Mouse (Mus musculus): Measurements from ENCODE around the gene Peli1. TPM values are rescaled to one million over a fixed set of nuclear protein-coding genes. Genes with fewer than 3 reads are reported as not detected.

The Peli1 gene
- polyA plus RNA-seq, 1 experiment: not detected

GRCm38 (mm10) chr11:21060386-21061074 lies 30.6 kb upstream of the Peli1 start:
- Histone ChIP-seq H3K4me1 (ENCODE audit: control insufficient read depth, insufficient read depth, low read length) (peaks cover 7% of the 10 kb centered on the region), H3K4me3 (ENCODE audit: insufficient read depth, low read depth, low read length) (no peak overlapping the region), H3K27ac (ENCODE audit: insufficient read depth, low read depth, low read length) (no peak overlapping the region)
- 63% methylated on average over 7 of the region's 7 CpGs for WGBS
- TF ChIP-seq CTCF (IDR thresholded peaks at IDR 0.05; ENCODE audit: insufficient read depth, low read depth, low read length) (no peak), POLR2A (IDR thresholded peaks at IDR 0.05; ENCODE audit: insufficient read depth, low read depth, low read length) (no peak)

DNA sequence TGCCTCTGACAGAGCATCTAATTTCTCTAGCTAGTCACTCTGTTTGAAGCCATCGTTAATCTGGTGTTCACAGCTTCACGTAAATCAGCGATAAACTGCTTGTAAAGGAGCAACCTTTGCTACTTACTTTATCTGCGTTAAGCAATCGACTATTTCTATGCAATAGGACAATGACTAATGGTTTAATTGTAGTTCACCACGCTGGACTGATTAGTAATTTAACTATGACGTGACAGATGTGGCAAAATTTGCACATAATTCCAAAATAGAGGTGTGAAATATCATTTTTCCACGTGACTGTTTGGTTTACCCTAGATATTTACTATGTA lies 30.1 kb upstream of the Peli1 start:
- TF ChIP-seq POLR2A (IDR thresholded peaks at IDR 0.05; ENCODE audit: insufficient read depth, low read depth, low read length) (no peak), CTCF (IDR thresholded peaks at IDR 0.05; ENCODE audit: insufficient read depth, low read depth, low read length) (no peak)
- no peak overlapping the region for H3K27ac ChIP-seq (ENCODE audit: insufficient read depth, low read depth, low read length)
- WGBS: 37% methylated on average over 8 of the region's 8 CpGs

DNA sequence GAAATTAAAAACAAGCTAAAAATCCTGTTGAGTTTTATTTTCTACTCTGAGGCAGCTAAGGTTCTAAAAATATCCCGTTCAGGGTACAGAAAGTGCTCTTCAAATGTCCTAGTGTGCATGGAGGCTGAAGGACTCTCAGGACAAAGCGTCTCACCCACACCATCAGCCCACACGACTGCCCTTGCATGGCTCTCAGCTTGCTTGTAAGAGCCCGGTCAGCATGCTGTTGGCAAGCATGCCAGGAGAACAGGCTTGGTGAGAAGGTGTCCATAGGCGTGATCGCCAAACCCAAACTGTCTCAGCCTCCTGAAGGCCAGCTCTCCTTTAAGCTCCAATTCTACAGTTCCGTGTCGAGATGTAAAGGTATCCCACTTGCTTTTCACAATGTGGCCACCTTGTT lies 29.7 kb upstream of the Peli1 start:
- H3K4me1 ChIP-seq (ENCODE audit: control insufficient read depth, insufficient read depth, low read length): peaks cover 7% of the 10 kb centered on the region
- TF ChIP-seq CTCF (IDR thresholded peaks at IDR 0.05; ENCODE audit: insufficient read depth, low read depth, low read length) (no peak), POLR2A (IDR thresholded peaks at IDR 0.05; ENCODE audit: insufficient read depth, low read depth, low read length) (no peak)
- no peak overlapping the region for H3K4me3 ChIP-seq (ENCODE audit: insufficient read depth, low read depth, low read length)
- 67% methylated on average over 8 of the region's 8 CpGs for WGBS
- peak overlapping the region; percentile 67; the same call in 1 of the 2 replicates for H3K27ac ChIP-seq (ENCODE audit: insufficient read depth, low read depth, low read length)

More for the DNA sequence above, 30.1 kb upstream of the Peli1 start:
- Histone ChIP-seq H3K4me3 (ENCODE audit: insufficient read depth, low read depth, low read length) (no peak overlapping the region), H3K4me1 (ENCODE audit: control insufficient read depth, insufficient read depth, low read length) (peaks cover 7% of the 10 kb centered on the region)

DNA sequence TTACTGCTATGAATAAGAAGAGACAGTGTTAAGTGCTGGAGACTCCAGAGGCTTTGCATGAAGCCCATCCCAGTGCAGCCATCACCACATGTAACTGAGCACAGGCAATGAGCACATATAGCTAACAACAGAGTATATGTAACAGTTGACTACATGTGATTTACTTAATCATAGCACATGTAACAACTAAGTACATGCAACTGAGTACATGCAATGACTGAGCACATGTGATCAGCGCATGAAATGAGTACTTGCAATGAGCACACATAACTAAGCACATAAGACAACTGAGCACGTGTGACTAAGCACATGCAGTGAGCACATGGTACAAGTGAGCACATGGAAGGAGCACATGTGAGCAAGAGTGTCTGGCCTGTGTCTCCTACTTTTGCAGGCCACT lies 29.0 kb upstream of the Peli1 start:
- Histone ChIP-seq H3K4me1 (ENCODE audit: control insufficient read depth, insufficient read depth, low read length) (peaks cover 7% of the 10 kb centered on the region), H3K27ac (ENCODE audit: insufficient read depth, low read depth, low read length) (no peak overlapping the region), H3K4me3 (ENCODE audit: insufficient read depth, low read depth, low read length) (no peak overlapping the region)
- WGBS: 99% methylated on average over 2 of the region's 2 CpGs
- no peak for TF ChIP-seq CTCF (IDR thresholded peaks at IDR 0.05; ENCODE audit: insufficient read depth, low read depth, low read length)
- no peak for TF ChIP-seq POLR2A (IDR thresholded peaks at IDR 0.05; ENCODE audit: insufficient read depth, low read depth, low read length)

GRCm38 (mm10) chr11:21063271-21063670 lies 27.8 kb upstream of the Peli1 start:
- no peak for TF ChIP-seq CTCF (IDR thresholded peaks at IDR 0.05; ENCODE audit: insufficient read depth, low read depth, low read length)
- no peak for TF ChIP-seq POLR2A (IDR thresholded peaks at IDR 0.05; ENCODE audit: insufficient read depth, low read depth, low read length)
- peaks cover 7% of the 10 kb centered on the region for H3K4me1 ChIP-seq (ENCODE audit: control insufficient read depth, insufficient read depth, low read length)
- WGBS: 94% methylated on average over 3 of the region's 3 CpGs

GRCm38 (mm10) chr11:21079400-21079799 lies 11.7 kb upstream of the Peli1 start:
- H3K4me1 ChIP-seq (ENCODE audit: control insufficient read depth, insufficient read depth, low read length): no peaks in the 10 kb centered on the region
- no peak for TF ChIP-seq POLR2A (IDR thresholded peaks at IDR 0.05; ENCODE audit: insufficient read depth, low read depth, low read length)
- no peak for TF ChIP-seq CTCF (IDR thresholded peaks at IDR 0.05; ENCODE audit: insufficient read depth, low read depth, low read length)
- H3K27ac ChIP-seq (ENCODE audit: insufficient read depth, low read depth, low read length): no peak overlapping the region
- H3K4me3 ChIP-seq (ENCODE audit: insufficient read depth, low read depth, low read length): no peak overlapping the region
- 84% methylated on average over 2 of the region's 2 CpGs for WGBS

More at GRCm38 (mm10) chr11:21063271-21063670, 27.8 kb upstream of the Peli1 start:
- Histone ChIP-seq H3K4me3 (ENCODE audit: insufficient read depth, low read depth, low read length) (no peak overlapping the region), H3K27ac (ENCODE audit: insufficient read depth, low read depth, low read length) (no peak overlapping the region)

- 72% methylated on average over 3 of the region's 3 CpGs for WGBS
- no peak for TF ChIP-seq POLR2A (IDR thresholded peaks at IDR 0.05; ENCODE audit: insufficient read depth, low read depth, low read length)
- no peak for TF ChIP-seq CTCF (IDR thresholded peaks at IDR 0.05; ENCODE audit: insufficient read depth, low read depth, low read length)
- H3K27ac ChIP-seq (ENCODE audit: insufficient read depth, low read depth, low read length): no peak overlapping the region
These were observed 11.2 kb upstream of the Peli1 start for GRCm38 (mm10) chr11:21079851-21080362.

GRCm38 (mm10) chr11:21081169-21081568 lies 9.9 kb upstream of the Peli1 start:
- no peak overlapping the region for H3K27ac ChIP-seq (ENCODE audit: insufficient read depth, low read depth, low read length)
- TF ChIP-seq CTCF (IDR thresholded peaks at IDR 0.05; ENCODE audit: insufficient read depth, low read depth, low read length): no peak
- TF ChIP-seq POLR2A (IDR thresholded peaks at IDR 0.05; ENCODE audit: insufficient read depth, low read depth, low read length): no peak

More at GRCm38 (mm10) chr11:21079851-21080362, 11.2 kb upstream of the Peli1 start:
- no peaks in the 10 kb centered on the region for H3K4me1 ChIP-seq (ENCODE audit: control insufficient read depth, insufficient read depth, low read length)
- H3K4me3 ChIP-seq (ENCODE audit: insufficient read depth, low read depth, low read length): no peak overlapping the region

DNA sequence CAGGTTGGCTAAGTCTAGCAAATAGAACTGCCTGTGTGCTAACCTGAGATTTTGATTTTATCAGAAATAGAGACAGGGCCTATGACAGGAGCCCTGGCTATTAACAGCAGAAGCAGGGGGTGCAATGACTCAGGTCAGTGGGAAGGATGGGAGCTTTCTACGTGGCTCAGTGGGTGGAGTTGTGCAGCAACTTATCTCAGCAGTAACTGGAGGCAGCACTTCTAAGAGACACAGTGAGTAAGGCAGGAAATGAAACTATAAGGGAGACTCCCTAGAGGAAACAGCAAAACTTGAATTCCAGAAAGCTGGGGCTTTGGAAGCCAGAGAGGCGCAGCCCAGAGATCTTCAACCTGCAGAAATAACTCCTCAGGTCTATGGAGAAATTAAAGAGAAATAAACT lies 8.4 kb upstream of the Peli1 start:
- no peak overlapping the region for H3K4me3 ChIP-seq (ENCODE audit: insufficient read depth, low read depth, low read length)
- TF ChIP-seq CTCF (IDR thresholded peaks at IDR 0.05; ENCODE audit: insufficient read depth, low read depth, low read length) (no peak), POLR2A (IDR thresholded peaks at IDR 0.05; ENCODE audit: insufficient read depth, low read depth, low read length) (no peak)
- WGBS: 55% methylated on average over 2 of the region's 2 CpGs

More at GRCm38 (mm10) chr11:21081169-21081568, 9.9 kb upstream of the Peli1 start:
- 78% methylated on average over 3 of the region's 3 CpGs for WGBS
- Histone ChIP-seq H3K4me1 (ENCODE audit: control insufficient read depth, insufficient read depth, low read length) (no peaks in the 10 kb centered on the region), H3K4me3 (ENCODE audit: insufficient read depth, low read depth, low read length) (no peak overlapping the region)

More for the DNA sequence above, 8.4 kb upstream of the Peli1 start:
- H3K27ac ChIP-seq (ENCODE audit: insufficient read depth, low read depth, low read length): no peak overlapping the region
- H3K4me1 ChIP-seq (ENCODE audit: control insufficient read depth, insufficient read depth, low read length): no peaks in the 10 kb centered on the region

All from olfactory bulb, adult 2 months (tissue).